Mouse (Mus musculus): ENCODE measurements around the gene Fxyd2. TPM values are rescaled to one million over a fixed set of nuclear protein-coding genes. Genes with fewer than 3 reads are reported as not detected.

The Fxyd2 gene
- polyA plus RNA-seq, 1 experiment from 2014 or later = 1.5 TPM

- Histone ChIP-seq H3K4me1 (no peaks in the 10 kb centered on the region), H3K9ac (no peak overlapping the region), H3K36me3 (no peaks in the 10 kb centered on the region), H3K4me2 (no peak overlapping the region), H3K27me3 (replicated peaks) (peaks cover 25% of the 10 kb centered on the region), H3K9me3 (replicated peaks) (no peaks in the 10 kb centered on the region), H3K27ac (no peak overlapping the region), H3K4me3 (no peak overlapping the region)
- WGBS (ENCODE audit: insufficient replicate concordance) = 60% methylated on average over 6 of the region's 6 CpGs
- ATAC-seq = no peak
These were observed 24.4 kb upstream of the Fxyd2 start for GRCm38 (mm10) chr9:45374988-45375502.

GRCm38 (mm10) chr9:45376427-45376826 is 23.0 kb upstream of the Fxyd2 start:
- no peak overlapping the region for H3K27ac ChIP-seq
- H3K9me3 ChIP-seq (replicated peaks) = no peaks in the 10 kb centered on the region
- H3K36me3 ChIP-seq = no peaks in the 10 kb centered on the region
- H3K4me1 ChIP-seq = no peaks in the 10 kb centered on the region
- H3K27me3 ChIP-seq (replicated peaks) = peaks cover 11% of the 10 kb centered on the region
- H3K9ac ChIP-seq = no peak overlapping the region
- WGBS (ENCODE audit: insufficient replicate concordance) = 50% methylated on average over 4 of the region's 4 CpGs
- no peak overlapping the region for H3K4me3 ChIP-seq
- H3K4me2 ChIP-seq = no peak overlapping the region
- no peak for ATAC-seq

GRCm38 (mm10) chr9:45376883-45377282 is 22.6 kb upstream of the Fxyd2 start:
- Histone ChIP-seq H3K4me3 (no peak overlapping the region), H3K9ac (no peak overlapping the region), H3K4me1 (no peaks in the 10 kb centered on the region), H3K36me3 (no peaks in the 10 kb centered on the region), H3K4me2 (no peak overlapping the region), H3K27me3 (replicated peaks) (peaks cover 7% of the 10 kb centered on the region; the same call in 1 of the 2 replicates), H3K9me3 (replicated peaks) (no peaks in the 10 kb centered on the region), H3K27ac (no peak overlapping the region)
- 61% methylated on average over 2 of the region's 2 CpGs for WGBS (ENCODE audit: insufficient replicate concordance)
- ATAC-seq = no peak

- Histone ChIP-seq H3K4me2 (no peak overlapping the region), H3K4me3 (no peak overlapping the region), H3K36me3 (no peaks in the 10 kb centered on the region), H3K27ac (no peak overlapping the region), H3K9me3 (replicated peaks) (no peaks in the 10 kb centered on the region), H3K27me3 (replicated peaks) (no peaks in the 10 kb centered on the region), H3K9ac (no peak overlapping the region), H3K4me1 (no peaks in the 10 kb centered on the region)
- 50% methylated on average over 10 of the region's 10 CpGs for WGBS (ENCODE audit: insufficient replicate concordance)
- no peak for ATAC-seq
These were observed 18.8 kb upstream of the Fxyd2 start for GRCm38 (mm10) chr9:45380411-45381251.

GRCm38 (mm10) chr9:45382336-45382735 is 17.1 kb upstream of the Fxyd2 start:
- 52% methylated on average over 5 of the region's 5 CpGs for WGBS (ENCODE audit: insufficient replicate concordance)
- Histone ChIP-seq H3K27ac (no peak overlapping the region), H3K4me3 (no peak overlapping the region), H3K4me2 (no peak overlapping the region), H3K4me1 (no peaks in the 10 kb centered on the region), H3K27me3 (replicated peaks) (no peaks in the 10 kb centered on the region), H3K9ac (no peak overlapping the region), H3K9me3 (replicated peaks) (no peaks in the 10 kb centered on the region), H3K36me3 (no peaks in the 10 kb centered on the region)
- ATAC-seq = no peak

GRCm38 (mm10) chr9:45382834-45383233 is 16.6 kb upstream of the Fxyd2 start:
- ATAC-seq = no peak
- no peaks in the 10 kb centered on the region for H3K4me1 ChIP-seq

GRCm38 (mm10) chr9:45383883-45384282 is 15.6 kb upstream of the Fxyd2 start:
- H3K36me3 ChIP-seq = no peaks in the 10 kb centered on the region
- no peak overlapping the region for H3K27ac ChIP-seq
- no peak for ATAC-seq
- H3K9ac ChIP-seq = no peak overlapping the region
- H3K4me3 ChIP-seq = no peak overlapping the region
- H3K9me3 ChIP-seq (replicated peaks) = no peaks in the 10 kb centered on the region
- WGBS (ENCODE audit: insufficient replicate concordance) = 81% methylated on average over 6 of the region's 6 CpGs
- no peaks in the 10 kb centered on the region for H3K27me3 ChIP-seq (replicated peaks)
- H3K4me2 ChIP-seq = no peak overlapping the region
- H3K4me1 ChIP-seq = no peaks in the 10 kb centered on the region

More at GRCm38 (mm10) chr9:45382834-45383233, 16.6 kb upstream of the Fxyd2 start:
- Histone ChIP-seq H3K36me3 (no peaks in the 10 kb centered on the region), H3K27me3 (replicated peaks) (no peaks in the 10 kb centered on the region), H3K9ac (no peak overlapping the region), H3K9me3 (replicated peaks) (no peaks in the 10 kb centered on the region), H3K4me2 (no peak overlapping the region), H3K27ac (no peak overlapping the region), H3K4me3 (no peak overlapping the region)
- WGBS (ENCODE audit: insufficient replicate concordance) = 57% methylated on average over 5 of the region's 5 CpGs

- Histone ChIP-seq H3K4me2 (no peak overlapping the region), H3K27ac (no peak overlapping the region), H3K4me3 (no peak overlapping the region), H3K9ac (no peak overlapping the region), H3K4me1 (no peaks in the 10 kb centered on the region), H3K27me3 (replicated peaks) (no peaks in the 10 kb centered on the region), H3K36me3 (no peaks in the 10 kb centered on the region), H3K9me3 (replicated peaks) (no peaks in the 10 kb centered on the region)
- 26% methylated on average over 5 of the region's 5 CpGs for WGBS (ENCODE audit: insufficient replicate concordance)
- ATAC-seq = no peak
These were observed 12.8 kb upstream of the Fxyd2 start for GRCm38 (mm10) chr9:45386698-45387097.

- no peak overlapping the region for H3K9ac ChIP-seq
- 34% methylated on average over 12 of the region's 12 CpGs for WGBS (ENCODE audit: insufficient replicate concordance)
- no peak overlapping the region for H3K4me3 ChIP-seq
- H3K4me1 ChIP-seq = no peaks in the 10 kb centered on the region
- no peaks in the 10 kb centered on the region for H3K9me3 ChIP-seq (replicated peaks)
- H3K27ac ChIP-seq = no peak overlapping the region
- no peaks in the 10 kb centered on the region for H3K27me3 ChIP-seq (replicated peaks)
- no peak for ATAC-seq
- no peaks in the 10 kb centered on the region for H3K36me3 ChIP-seq
- no peak overlapping the region for H3K4me2 ChIP-seq
These were observed 11.0 kb upstream of the Fxyd2 start for GRCm38 (mm10) chr9:45388385-45388994.

- 61% methylated on average over 8 of the region's 8 CpGs for whole genome bisulfite sequencing (ENCODE audit: insufficient replicate concordance)
- Histone ChIP-seq H3K4me1 (no peaks in the 10 kb centered on the region), H3K27ac (no peak overlapping the region), H3K4me3 (no peak overlapping the region), H3K27me3 (replicated peaks) (no peaks in the 10 kb centered on the region), H3K9ac (no peak overlapping the region), H3K4me2 (no peak overlapping the region), H3K36me3 (no peaks in the 10 kb centered on the region), H3K9me3 (replicated peaks) (no peaks in the 10 kb centered on the region)
- ATAC-seq = no peak
These were observed 9.9 kb upstream of the Fxyd2 start for GRCm38 (mm10) chr9:45389596-45389995.

GRCm38 (mm10) chr9:45391299-45391698 is 8.2 kb upstream of the Fxyd2 start:
- Histone ChIP-seq H3K9ac (no peak overlapping the region), H3K27me3 (replicated peaks) (no peaks in the 10 kb centered on the region), H3K36me3 (no peaks in the 10 kb centered on the region), H3K27ac (no peak overlapping the region), H3K4me3 (no peak overlapping the region), H3K9me3 (replicated peaks) (no peaks in the 10 kb centered on the region), H3K4me1 (no peaks in the 10 kb centered on the region), H3K4me2 (no peak overlapping the region)
- ATAC-seq = no peak
- 52% methylated on average over 7 of the region's 7 CpGs for WGBS (ENCODE audit: insufficient replicate concordance)

GRCm38 (mm10) chr9:45395218-45395617 is 4.3 kb upstream of the Fxyd2 start:
- H3K27me3 ChIP-seq (replicated peaks) = peaks cover 11% of the 10 kb centered on the region; the same call in 1 of the 2 replicates
- no peak overlapping the region for H3K4me3 ChIP-seq
- H3K9me3 ChIP-seq (replicated peaks) = no peaks in the 10 kb centered on the region
- no peak overlapping the region for H3K4me2 ChIP-seq
- no peaks in the 10 kb centered on the region for H3K36me3 ChIP-seq
- no peak overlapping the region for H3K27ac ChIP-seq
- ATAC-seq = no peak
- H3K4me1 ChIP-seq = no peaks in the 10 kb centered on the region
- 70% methylated on average over 6 of the region's 6 CpGs for WGBS (ENCODE audit: insufficient replicate concordance)
- H3K9ac ChIP-seq = no peak overlapping the region

Measured in liver, embryonic 12.5 days (tissue).